Mouse (Mus musculus): ENCODE measurements around the gene Mrpl43. TPM values are rescaled to one million over a fixed set of nuclear protein-coding genes. Genes with fewer than 3 reads are reported as not detected.

The Mrpl43 gene
- polyA plus RNA-seq, 1 experiment from 2014 or later = 84.9 TPM

DNA sequence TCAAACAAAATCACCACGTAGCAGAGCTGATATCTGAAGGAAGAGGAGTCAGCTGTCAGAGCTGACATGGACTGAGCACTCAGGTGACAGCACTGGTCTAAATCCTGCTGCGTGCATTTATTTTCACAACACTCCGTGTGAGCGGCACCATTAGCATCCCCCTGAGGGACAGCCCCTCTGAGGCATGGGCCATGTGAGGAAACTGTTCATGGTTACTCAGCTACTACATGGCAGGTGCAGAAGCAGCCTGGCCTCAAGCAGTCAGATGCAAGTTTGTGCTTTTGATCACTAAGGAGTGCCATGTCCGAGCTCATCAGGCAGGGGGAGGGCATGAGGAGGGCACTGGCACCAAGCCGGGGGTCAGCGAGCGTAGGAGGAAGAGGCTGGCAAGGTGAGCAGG lies 6.6 kb downstream of the Mrpl43 start:
- Histone ChIP-seq H3K9ac (no peak overlapping the region), H3K36me3 (peaks cover 94% of the 10 kb centered on the region), H3K4me2 (no peak overlapping the region), H3K4me1 (replicated peaks) (peaks cover 8% of the 10 kb centered on the region), H3K27ac (replicated peaks) (no peak overlapping the region), H3K4me3 (no peak overlapping the region), H3K9me3 (no peaks in the 10 kb centered on the region), H3K27me3 (no peaks in the 10 kb centered on the region)
- 85% methylated on average over 8 of the region's 8 CpGs for whole genome bisulfite sequencing
- no peak for ATAC-seq (ENCODE audit: low read depth)

- no peak overlapping the region for H3K27ac ChIP-seq (replicated peaks)
- H3K4me1 ChIP-seq (replicated peaks) = peaks cover 2% of the 10 kb centered on the region; the same call in 1 of the 2 replicates
- H3K4me2 ChIP-seq = no peak overlapping the region
- H3K9ac ChIP-seq = no peak overlapping the region
- H3K36me3 ChIP-seq = peaks cover 92% of the 10 kb centered on the region
- no peaks in the 10 kb centered on the region for H3K9me3 ChIP-seq
- 0 out of 2 replicates have a peak, but pooled peaks have one; percentile 33 for ATAC-seq (ENCODE audit: low read depth)
- H3K27me3 ChIP-seq = no peaks in the 10 kb centered on the region
- H3K4me3 ChIP-seq = no peak overlapping the region
- WGBS = 85% methylated on average over 11 of the region's 11 CpGs
Observed at GRCm38 (mm10) chr19:44997786-44998185, 8.5 kb downstream of the Mrpl43 start.

DNA sequence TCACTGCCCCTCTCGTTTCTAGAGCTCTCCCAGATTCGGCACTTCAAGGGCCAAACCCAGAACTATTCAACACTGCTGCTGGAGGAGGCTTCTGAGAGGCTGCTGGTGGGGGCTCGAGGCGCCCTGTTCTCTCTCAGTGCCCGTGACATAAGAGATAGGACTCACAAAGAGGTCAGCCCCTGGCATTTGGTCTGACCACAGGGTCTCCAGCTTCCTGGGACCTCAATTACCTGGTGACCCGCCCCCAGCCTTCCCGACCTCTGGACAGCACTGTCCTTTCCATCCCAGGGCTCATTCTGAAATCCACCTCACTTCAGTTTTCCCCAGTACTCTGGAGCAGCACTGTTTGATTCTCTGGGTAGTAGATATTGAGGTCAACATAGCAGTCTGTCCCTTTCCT lies 13.5 kb downstream of the Mrpl43 start:
- Histone ChIP-seq H3K9ac (no peak overlapping the region), H3K4me1 (replicated peaks) (peaks cover 43% of the 10 kb centered on the region), H3K9me3 (no peaks in the 10 kb centered on the region), H3K4me3 (no peak overlapping the region), H3K27ac (replicated peaks) (no peak overlapping the region), H3K4me2 (no peak overlapping the region), H3K27me3 (no peaks in the 10 kb centered on the region), H3K36me3 (peaks cover 47% of the 10 kb centered on the region)
- no peak for ATAC-seq (ENCODE audit: low read depth)
- 53% methylated on average over 7 of the region's 7 CpGs for WGBS

- peaks cover 43% of the 10 kb centered on the region for H3K36me3 ChIP-seq
- H3K4me1 ChIP-seq (replicated peaks) = peaks cover 43% of the 10 kb centered on the region
- H3K27ac ChIP-seq (replicated peaks) = peak overlapping the region; percentile 64; the same call in 1 of the 2 replicates
- no peak for ATAC-seq (ENCODE audit: low read depth)
- no peak overlapping the region for H3K4me3 ChIP-seq
- peak overlapping the region; percentile 92; the same call in 1 of the 2 replicates for H3K4me2 ChIP-seq
- no peaks in the 10 kb centered on the region for H3K9me3 ChIP-seq
- H3K9ac ChIP-seq = no peak overlapping the region
- 64% methylated on average over 7 of the region's 7 CpGs for WGBS
- H3K27me3 ChIP-seq = no peaks in the 10 kb centered on the region
Observed at GRCm38 (mm10) chr19:44992246-44992645, 14.0 kb downstream of the Mrpl43 start.

- H3K9me3 ChIP-seq = no peaks in the 10 kb centered on the region
- H3K4me1 ChIP-seq (replicated peaks) = peaks cover 43% of the 10 kb centered on the region
- no peak for ATAC-seq (ENCODE audit: low read depth)
- peak overlapping the region; percentile 91 for H3K4me3 ChIP-seq
- peak overlapping the region; percentile 64 for H3K27ac ChIP-seq (replicated peaks)
- H3K4me2 ChIP-seq = peak overlapping the region; percentile 92
- H3K36me3 ChIP-seq = peaks cover 32% of the 10 kb centered on the region
- H3K9ac ChIP-seq = peak overlapping the region; percentile 95
- H3K27me3 ChIP-seq = no peaks in the 10 kb centered on the region
- 72% methylated on average over 8 of the region's 8 CpGs for WGBS
Observed at GRCm38 (mm10) chr19:44991031-44991430, 15.2 kb downstream of the Mrpl43 start.

DNA sequence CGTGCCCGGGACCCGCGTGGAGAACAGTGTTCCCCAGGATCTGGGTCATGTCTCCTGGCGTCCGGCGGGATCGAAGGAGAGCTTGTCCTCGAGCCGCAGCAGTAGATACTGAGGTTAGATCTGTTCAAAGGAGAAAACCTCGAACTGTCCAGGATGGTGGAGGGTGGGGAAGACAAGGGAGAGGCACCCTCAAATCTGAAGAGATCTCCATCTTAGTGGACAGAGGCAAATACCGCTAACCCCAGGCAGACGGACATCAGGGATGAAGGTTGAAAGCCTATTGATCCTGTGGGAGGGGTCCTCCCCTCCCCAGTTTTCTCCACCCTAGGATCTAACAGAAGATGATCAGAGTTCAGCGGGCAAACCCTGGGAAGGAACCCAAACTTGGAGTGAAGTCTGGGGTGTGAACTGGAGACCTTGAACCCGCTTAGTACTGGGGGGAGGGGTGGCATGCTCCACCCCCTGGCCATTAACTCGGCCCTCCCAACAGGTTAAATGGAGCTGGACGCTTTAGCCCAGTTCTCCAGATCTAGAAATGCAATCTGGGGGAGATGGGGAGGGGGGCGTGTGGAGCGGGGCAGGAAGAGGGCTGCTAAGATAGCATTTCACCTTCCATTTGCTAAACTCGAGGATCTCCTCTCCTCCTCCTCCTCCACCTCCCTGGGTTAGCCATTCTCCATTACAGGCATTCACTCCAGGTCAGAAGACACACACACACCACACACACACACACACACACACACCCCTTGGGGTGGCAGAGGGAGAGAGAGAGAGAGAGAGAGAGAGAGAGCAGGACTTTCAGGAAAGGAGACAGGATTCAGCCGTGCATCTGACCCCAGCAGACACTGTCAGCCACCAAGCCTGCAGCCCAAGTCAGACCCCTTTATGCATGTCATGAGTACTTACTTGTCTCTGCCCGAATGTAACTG lies 16.4 kb downstream of the Mrpl43 start:
- no peaks in the 10 kb centered on the region for H3K27me3 ChIP-seq
- ATAC-seq (ENCODE audit: low read depth) = peak; percentile 37
- H3K4me3 ChIP-seq = peak overlapping the region; percentile 91

GRCm38 (mm10) chr19:44988831-44989566 lies 17.2 kb downstream of the Mrpl43 start, which contains the start of gene Sema4g:
Gene Sema4g (plus strand): TSS chr19:44989101.
- peak; percentile 88 for ATAC-seq (ENCODE audit: low read depth)
- Histone ChIP-seq H3K4me2 (peak within 1 kb of the TSS; percentile 92), H3K9ac (peak within 1 kb of the TSS; percentile 95), H3K27me3 (no peaks in the 10 kb centered on the region), H3K27ac (replicated peaks) (peak within 1 kb of the TSS; percentile 81), H3K4me3 (peak within 1 kb of the TSS; percentile 91), H3K4me1 (replicated peaks) (peaks cover 43% of the 10 kb centered on the region), H3K9me3 (no peaks in the 10 kb centered on the region), H3K36me3 (peaks cover 17% of the 10 kb centered on the region)
- WGBS = under 1% methylated on average over 54 of the region's 58 CpGs

More for the DNA sequence above, 16.4 kb downstream of the Mrpl43 start:
- Histone ChIP-seq H3K4me1 (replicated peaks) (peaks cover 43% of the 10 kb centered on the region), H3K36me3 (peaks cover 24% of the 10 kb centered on the region), H3K27ac (replicated peaks) (peak overlapping the region; percentile 81), H3K9ac (peak overlapping the region; percentile 95), H3K4me2 (peak overlapping the region; percentile 92), H3K9me3 (no peaks in the 10 kb centered on the region)
- 4% methylated on average over 22 of the region's 22 CpGs for WGBS

DNA sequence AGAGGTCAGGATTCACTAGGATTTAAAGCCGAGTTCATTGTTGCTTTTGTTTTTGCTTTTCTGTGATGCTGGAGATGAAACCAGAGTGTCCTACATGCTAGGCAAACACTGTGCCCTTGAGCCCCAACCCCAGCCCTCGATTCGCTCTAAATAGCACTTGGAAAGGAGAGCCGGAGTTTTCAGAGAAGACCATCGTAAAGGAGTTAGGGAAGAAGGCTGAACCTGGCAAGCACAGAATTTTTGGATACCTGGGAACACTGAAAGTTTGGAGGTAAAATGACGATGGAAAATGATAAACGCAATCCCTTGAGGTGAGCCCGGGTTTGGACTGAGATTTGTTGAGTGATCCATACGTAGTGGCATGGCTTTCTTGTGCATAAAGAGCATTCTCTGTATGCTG lies 17.9 kb downstream of the Mrpl43 start:
- Histone ChIP-seq H3K9ac (peak overlapping the region; percentile 95), H3K27ac (replicated peaks) (peak overlapping the region; percentile 81; the same call in 1 of the 2 replicates), H3K36me3 (peaks cover 13% of the 10 kb centered on the region), H3K4me1 (replicated peaks) (peaks cover 43% of the 10 kb centered on the region), H3K9me3 (no peaks in the 10 kb centered on the region), H3K27me3 (no peaks in the 10 kb centered on the region), H3K4me2 (peak overlapping the region; percentile 92), H3K4me3 (peak overlapping the region; percentile 91)
- 27% methylated on average over 9 of the region's 9 CpGs for WGBS
- ATAC-seq (ENCODE audit: low read depth) = no peak

DNA sequence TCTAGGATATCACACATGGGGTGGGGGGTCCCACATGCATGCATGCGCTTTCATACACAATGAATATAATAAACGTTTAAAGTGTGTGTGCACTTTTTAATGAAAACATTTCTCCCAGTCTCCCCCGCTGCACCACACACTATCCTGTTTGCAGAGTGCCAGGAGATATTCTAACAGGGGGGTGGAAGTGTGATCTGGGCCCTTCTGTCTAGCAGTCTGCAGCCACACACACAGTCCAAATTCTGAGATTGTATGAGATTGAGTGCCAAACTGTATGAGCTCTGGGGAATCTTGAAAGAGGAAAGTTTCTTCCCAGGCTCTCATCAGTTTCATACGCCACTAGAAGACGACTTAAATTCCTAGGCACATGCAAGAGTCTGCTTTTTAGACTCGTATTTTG lies 18.4 kb downstream of the Mrpl43 start:
- Histone ChIP-seq H3K9ac (no peak overlapping the region; the same call in 1 of the 2 replicates), H3K4me3 (no peak overlapping the region), H3K36me3 (peaks cover 10% of the 10 kb centered on the region), H3K4me2 (no peak overlapping the region), H3K4me1 (replicated peaks) (peaks cover 41% of the 10 kb centered on the region), H3K9me3 (no peaks in the 10 kb centered on the region), H3K27me3 (no peaks in the 10 kb centered on the region), H3K27ac (replicated peaks) (no peak overlapping the region)
- no peak for ATAC-seq (ENCODE audit: low read depth)
- 70% methylated on average over 6 of the region's 6 CpGs for WGBS

- WGBS = 63% methylated on average over 6 of the region's 6 CpGs
- H3K4me3 ChIP-seq = no peak overlapping the region
- 0 out of 2 replicates have a peak overlapping the region, but pooled peaks have one; percentile 26 for H3K9ac ChIP-seq
- H3K27me3 ChIP-seq = no peaks in the 10 kb centered on the region
- H3K9me3 ChIP-seq = no peaks in the 10 kb centered on the region
- ATAC-seq (ENCODE audit: low read depth) = no peak
- H3K4me1 ChIP-seq (replicated peaks) = peaks cover 33% of the 10 kb centered on the region
- H3K4me2 ChIP-seq = no peak overlapping the region
- peaks cover 4% of the 10 kb centered on the region; the same call in 1 of the 2 replicates for H3K36me3 ChIP-seq
- H3K27ac ChIP-seq (replicated peaks) = no peak overlapping the region
Observed at GRCm38 (mm10) chr19:44987004-44987403, 19.2 kb downstream of the Mrpl43 start.

GRCm38 (mm10) chr19:44985159-44985988 lies 20.9 kb downstream of the Mrpl43 start:
- Histone ChIP-seq H3K9ac (no peak overlapping the region), H3K4me2 (no peak overlapping the region), H3K9me3 (no peaks in the 10 kb centered on the region), H3K27me3 (no peaks in the 10 kb centered on the region), H3K4me3 (no peak overlapping the region), H3K36me3 (peaks cover 16% of the 10 kb centered on the region), H3K4me1 (replicated peaks) (peaks cover 16% of the 10 kb centered on the region), H3K27ac (replicated peaks) (no peak overlapping the region)
- no peak for ATAC-seq (ENCODE audit: low read depth)
- 71% methylated on average over 5 of the region's 5 CpGs for WGBS

Measured in neural tube, embryonic 13.5 days (tissue).